Mouse (Mus musculus) embryonic facial prominence, embryonic 11.5 days (tissue): ENCODE measurements around the gene Ptpn1. TPM values are rescaled to one million over a fixed set of nuclear protein-coding genes. Genes with fewer than 3 reads are reported as not detected.
A peak's percentile ranks its signal among the peaks of the same experiment; 100 is the strongest.

ENCODE experiments used
- ATAC-seq: fragments of 200-750 bp; cut with Nextera tagmentation; replicated peaks from 2 replicates; pipeline ENCODE4 v1.8.0; 2017; ENCODE audit warnings: low read depth; ENCODE audit not compliant: insufficient number of reproducible peaks, low FRiP score, low TSS enrichment
- DNase-seq: peaks from one replicate; pipeline ENCODE4 v3.0.0-alpha.2; 2015; ENCODE audit warnings: low spot score
- H3K27ac ChIP-seq: fragments of 300-500 bp; sonication (generic); replicated peaks from 2 replicates; pipeline ENCODE4 v1.5.1; 2014; ENCODE audit warnings: mild to moderate bottlenecking, low read depth, low read length, control low read depth
- H3K27me3 ChIP-seq: fragments of 300-500 bp; sonication (generic); 2 replicates; pipeline ENCODE4 v1.6.1; 2014; ENCODE audit warnings: mild to moderate bottlenecking, low read length, moderate library complexity, mixed read lengths; ENCODE audit not compliant: control insufficient read depth, insufficient read depth
- H3K36me3 ChIP-seq: fragments of 300-500 bp; sonication (generic); replicated peaks from 2 replicates; pipeline ENCODE4 v1.6.1; 2014; ENCODE audit warnings: low read depth, mild to moderate bottlenecking, low read length, moderate library complexity, mixed read lengths; ENCODE audit not compliant: control insufficient read depth, insufficient read depth
- H3K4me1 ChIP-seq: fragments of 300-500 bp; sonication (generic); 2 replicates; pipeline ENCODE4 v1.6.1; 2014; ENCODE audit warnings: low read length, mixed read lengths; ENCODE audit not compliant: control insufficient read depth, insufficient read depth
- H3K4me2 ChIP-seq: fragments of 300-500 bp; sonication (generic); 2 replicates; pipeline ENCODE4 v1.6.1; 2014; ENCODE audit warnings: low read depth, mild to moderate bottlenecking, control low read depth, low read length, moderate library complexity
- H3K4me3 ChIP-seq: fragments of 300-500 bp; sonication (generic); 2 replicates; pipeline ENCODE4 v1.5.1; 2014; ENCODE audit warnings: low read depth, low read length, control low read depth
- H3K9ac ChIP-seq: fragments of 300-500 bp; sonication (generic); replicated peaks from 2 replicates; pipeline ENCODE4 v1.6.1; 2014; ENCODE audit warnings: mild to moderate bottlenecking, control low read depth, low read length
- H3K9me3 ChIP-seq: fragments of 300-500 bp; sonication (generic); replicated peaks from 2 replicates; pipeline ENCODE4 v1.6.1; 2016; ENCODE audit warnings: mild to moderate bottlenecking, low read length, inconsistent platforms, mixed read lengths; ENCODE audit not compliant: control insufficient read depth
- WGBS: fragments of 180-500 bp; shearing (Covaris S2); extraction: QIAGEN DNeasy Blood & Tissue Kit; methylation state at CpG from one replicate; pipeline ENCODE4 v1.1.7; 2014; 5-methylcytosine and 5-hydroxymethylcytosine counted together
- polyA plus RNA-seq: library from polyadenylated mRNA; unstranded; fragments of >200 nt; fragmentation: Nextera tagmentation; extraction: Ambion mirVana; gene quantifications from 2 replicates; pipeline ENCODE4 v1.2.1, GENCODE M21; 2014

Ptpn1 gene
- polyA plus RNA-seq, 1 experiment from 2014 or later = 56.6 TPM

- Histone ChIP-seq H3K9me3 (no peaks in the 10 kb centered on the region), H3K4me3 (no peak overlapping the region), H3K9ac (no peak overlapping the region), H3K27ac (no peak overlapping the region; the same call in 1 of the 2 replicates), H3K4me2 (no peak overlapping the region), H3K27me3 (no peaks in the 10 kb centered on the region), H3K4me1 (peaks cover 12% of the 10 kb centered on the region; the same call in 1 of the 2 replicates), H3K36me3 (no peaks in the 10 kb centered on the region)
- no peak for ATAC-seq
- WGBS = 71% methylated on average over 6 of the region's 6 CpGs
- DNase-seq = no peak
These were observed 74.6 kb downstream of the Ptpn1 start for GRCm38 (mm10) chr2:168006489-168006888.

GRCm38 (mm10) chr2:168008132-168008531 is 76.3 kb downstream of the Ptpn1 start:
- WGBS = 37% methylated on average over 3 of the region's 3 CpGs
- DNase-seq = no peak
- peaks cover 12% of the 10 kb centered on the region; the same call in 1 of the 2 replicates for H3K4me1 ChIP-seq
- no peak overlapping the region for H3K4me2 ChIP-seq
- H3K27me3 ChIP-seq = no peaks in the 10 kb centered on the region
- no peak for ATAC-seq
- no peak overlapping the region for H3K27ac ChIP-seq
- no peaks in the 10 kb centered on the region for H3K9me3 ChIP-seq
- no peak overlapping the region for H3K9ac ChIP-seq
- no peaks in the 10 kb centered on the region for H3K36me3 ChIP-seq
- H3K4me3 ChIP-seq = no peak overlapping the region

- Histone ChIP-seq H3K27ac (peak within 1 kb of the TSS; percentile 47; the same call in 1 of the 2 replicates), H3K36me3 (no peaks in the 10 kb centered on the region), H3K9ac (no peak within 1 kb of the TSS; the same call in 1 of the 2 replicates), H3K4me3 (no peak within 1 kb of the TSS), H3K9me3 (no peaks in the 10 kb centered on the region), H3K4me1 (peaks cover 12% of the 10 kb centered on the region; the same call in 1 of the 2 replicates), H3K4me2 (no peak within 1 kb of the TSS), H3K27me3 (no peaks in the 10 kb centered on the region)
- WGBS = 31% methylated on average over 9 of the region's 9 CpGs
- DNase-seq (peak; percentile 69), ATAC-seq (no peak)
These were observed 78.2 kb downstream of the Ptpn1 start, which contains the start of gene Ripor3 for GRCm38 (mm10) chr2:168009936-168010668. Ripor3 (minus strand) TSS chr2:168010618.

- Histone ChIP-seq H3K4me1 (peaks cover 12% of the 10 kb centered on the region; the same call in 1 of the 2 replicates), H3K9me3 (no peaks in the 10 kb centered on the region), H3K4me2 (no peak overlapping the region), H3K9ac (no peak overlapping the region; the same call in 1 of the 2 replicates), H3K27ac (0 out of 2 replicates have a peak overlapping the region, but pooled peaks have one; percentile 13), H3K27me3 (no peaks in the 10 kb centered on the region), H3K36me3 (no peaks in the 10 kb centered on the region), H3K4me3 (no peak overlapping the region)
- peak; percentile 38 for DNase-seq
- ATAC-seq = no peak
- WGBS = 16% methylated on average over 11 of the region's 11 CpGs
These were observed 79.0 kb downstream of the Ptpn1 start for GRCm38 (mm10) chr2:168010893-168011292.

GRCm38 (mm10) chr2:168016951-168017391 is 85.1 kb downstream of the Ptpn1 start:
- ATAC-seq (no peak), DNase-seq (peak; percentile 80)
- WGBS = 35% methylated on average over 5 of the region's 5 CpGs

GRCm38 (mm10) chr2:168019201-168019715 is 87.4 kb downstream of the Ptpn1 start:
- no peaks in the 10 kb centered on the region for H3K4me1 ChIP-seq
- H3K27me3 ChIP-seq = no peaks in the 10 kb centered on the region
- WGBS = 90% methylated on average over 9 of the region's 9 CpGs
- no peak overlapping the region for H3K9ac ChIP-seq
- H3K27ac ChIP-seq = no peak overlapping the region
- no peak overlapping the region for H3K4me3 ChIP-seq
- H3K4me2 ChIP-seq = no peak overlapping the region
- no peaks in the 10 kb centered on the region for H3K9me3 ChIP-seq
- no peak for ATAC-seq
- no peak for DNase-seq
- no peaks in the 10 kb centered on the region for H3K36me3 ChIP-seq

More at GRCm38 (mm10) chr2:168016951-168017391, 85.1 kb downstream of the Ptpn1 start:
- Histone ChIP-seq H3K27ac (no peak overlapping the region), H3K4me2 (no peak overlapping the region), H3K36me3 (no peaks in the 10 kb centered on the region), H3K27me3 (no peaks in the 10 kb centered on the region), H3K9ac (no peak overlapping the region), H3K4me3 (no peak overlapping the region), H3K9me3 (no peaks in the 10 kb centered on the region), H3K4me1 (no peaks in the 10 kb centered on the region)

- Histone ChIP-seq H3K4me3 (no peak overlapping the region), H3K9me3 (no peaks in the 10 kb centered on the region), H3K27me3 (no peaks in the 10 kb centered on the region), H3K36me3 (no peaks in the 10 kb centered on the region), H3K9ac (no peak overlapping the region), H3K4me1 (no peaks in the 10 kb centered on the region), H3K4me2 (no peak overlapping the region), H3K27ac (no peak overlapping the region)
- ATAC-seq = no peak
- DNase-seq = no peak
- 69% methylated on average over 3 of the region's 3 CpGs for WGBS
These were observed 92.0 kb downstream of the Ptpn1 start for GRCm38 (mm10) chr2:168023763-168024402.

GRCm38 (mm10) chr2:168025174-168025573 is 93.3 kb downstream of the Ptpn1 start:
- no peak overlapping the region for H3K4me2 ChIP-seq
- 67% methylated on average over 12 of the region's 12 CpGs for WGBS
- no peak for ATAC-seq

More at GRCm38 (mm10) chr2:168025174-168025573, 93.3 kb downstream of the Ptpn1 start:
- no peak overlapping the region for H3K9ac ChIP-seq
- no peak overlapping the region for H3K4me3 ChIP-seq
- H3K27ac ChIP-seq = no peak overlapping the region
- no peaks in the 10 kb centered on the region for H3K27me3 ChIP-seq
- H3K4me1 ChIP-seq = no peaks in the 10 kb centered on the region
- no peak for DNase-seq
- no peaks in the 10 kb centered on the region for H3K9me3 ChIP-seq
- no peaks in the 10 kb centered on the region for H3K36me3 ChIP-seq
